Mouse (Mus musculus) spleen, adult 2 months (tissue): ENCODE data around the gene Gzmm. TPM values are rescaled to one million over a fixed set of nuclear protein-coding genes. Genes with fewer than 3 reads are reported as not detected.

Experiments used
- DNase-seq, 2 experiments: peaks; one replicate each; pipeline versions ENCODE4 v3.0.0 to v3.0.0-alpha.2; 2012 to 2021; ENCODE audit warnings: low spot score in 2 of 2, low read depth in 1 of 2
- H3K27ac ChIP-seq: fragments of 200-500 bp; 2 replicates; pipeline ENCODE4 v1.5.1; 2012; ENCODE audit warnings: low read length, inconsistent platforms; ENCODE audit not compliant: insufficient read depth
- H3K27me3 ChIP-seq: fragments of 200-500 bp; 2 replicates; pipeline ENCODE4 v1.6.1; 2012; ENCODE audit warnings: mild to moderate bottlenecking, moderate library complexity, low read length, inconsistent platforms; ENCODE audit not compliant: control insufficient read depth, insufficient read depth
- H3K36me3 ChIP-seq: fragments of 200-500 bp; 2 replicates; pipeline ENCODE4 v1.6.1; 2012; ENCODE audit warnings: mild to moderate bottlenecking, low read length, inconsistent platforms; ENCODE audit not compliant: control insufficient read depth, insufficient read depth
- H3K4me1 ChIP-seq: fragments of 200-500 bp; 2 replicates; pipeline ENCODE4 v1.6.1; 2011; ENCODE audit warnings: inconsistent platforms; ENCODE audit not compliant: control insufficient read depth, insufficient read depth, insufficient read length
- H3K4me3 ChIP-seq: fragments of 200-500 bp; 2 replicates; pipeline ENCODE4 v1.5.1; 2011; ENCODE audit warnings: mild to moderate bottlenecking, inconsistent platforms; ENCODE audit not compliant: insufficient read depth, insufficient read length; ENCODE audit errors: extremely low read depth
- CTCF ChIP-seq: fragments of 200-500 bp; IDR thresholded peaks from 2 replicates; pipeline ENCODE4 v1.5.1; 2011; ENCODE audit warnings: mild to moderate bottlenecking, inconsistent platforms; ENCODE audit not compliant: insufficient read depth, insufficient read length, insufficient replicate concordance; ENCODE audit errors: extremely low read depth
- POLR2A ChIP-seq: fragments of 200-500 bp; IDR thresholded peaks from 2 replicates; pipeline ENCODE4 v1.6.1; 2011; ENCODE audit warnings: low read depth, low read length, inconsistent platforms
- WGBS: fragments of 180-500 bp; shearing (Covaris S2); methylation state at CpG from one replicate; pipeline ENCODE4 v1.1.7; 2018; 5-methylcytosine and 5-hydroxymethylcytosine counted together
- polyA plus RNA-seq: library from polyadenylated mRNA; depleted of rRNA; stranded (reverse); fragments of >200 nt; gene quantifications from 2 replicates; pipeline ENCODE4 v1.2.3, GENCODE M21; 2012

Gene Gzmm
- polyA plus RNA-seq, 1 experiment, result 1.8 TPM

GRCm38 (mm10) chr10:79684770-79685600 is 3.8 kb upstream of the Gzmm start:
- 95% methylated on average over 25 of the region's 25 CpGs for WGBS
- DNase-seq, result no peak
- no peak for TF ChIP-seq CTCF
- TF ChIP-seq POLR2A, result no peak
- no peaks in the 10 kb centered on the region for H3K27me3 ChIP-seq
- H3K27ac ChIP-seq, result no peak overlapping the region
- peaks cover 31% of the 10 kb centered on the region for H3K36me3 ChIP-seq
- H3K4me1 ChIP-seq, result peaks cover 15% of the 10 kb centered on the region; the same call in 1 of the 2 replicates
- no peak overlapping the region for H3K4me3 ChIP-seq

- Histone ChIP-seq H3K36me3 (peaks cover 31% of the 10 kb centered on the region), H3K4me1 (peaks cover 12% of the 10 kb centered on the region; the same call in 1 of the 2 replicates), H3K27ac (no peak overlapping the region), H3K27me3 (no peaks in the 10 kb centered on the region), H3K4me3 (no peak overlapping the region)
- TF ChIP-seq CTCF (no peak), POLR2A (no peak)
- no peak for DNase-seq
- WGBS, result 96% methylated on average over 2 of the region's 2 CpGs
These were observed 2.6 kb upstream of the Gzmm start for GRCm38 (mm10) chr10:79686219-79686618.

- no peak for TF ChIP-seq CTCF
- TF ChIP-seq POLR2A, result no peak
- WGBS, result 96% methylated on average over 1 of the region's 1 CpGs
- DNase-seq, result no peak
- H3K27me3 ChIP-seq, result no peaks in the 10 kb centered on the region
- H3K4me3 ChIP-seq, result no peak overlapping the region
- H3K36me3 ChIP-seq, result peaks cover 31% of the 10 kb centered on the region
- H3K27ac ChIP-seq, result no peak overlapping the region
- H3K4me1 ChIP-seq, result peaks cover 11% of the 10 kb centered on the region; the same call in 1 of the 2 replicates
These were observed 2.1 kb upstream of the Gzmm start for GRCm38 (mm10) chr10:79686691-79687090.

GRCm38 (mm10) chr10:79687513-79687912 is 1.3 kb upstream of the Gzmm start:
- no peak overlapping the region for H3K4me3 ChIP-seq
- H3K27ac ChIP-seq, result no peak overlapping the region
- peaks cover 31% of the 10 kb centered on the region for H3K36me3 ChIP-seq
- TF ChIP-seq POLR2A, result no peak
- TF ChIP-seq CTCF, result no peak
- WGBS, result 95% methylated on average over 6 of the region's 6 CpGs
- H3K27me3 ChIP-seq, result no peaks in the 10 kb centered on the region
- peaks cover 11% of the 10 kb centered on the region; the same call in 1 of the 2 replicates for H3K4me1 ChIP-seq
- DNase-seq, result no peak

DNA sequence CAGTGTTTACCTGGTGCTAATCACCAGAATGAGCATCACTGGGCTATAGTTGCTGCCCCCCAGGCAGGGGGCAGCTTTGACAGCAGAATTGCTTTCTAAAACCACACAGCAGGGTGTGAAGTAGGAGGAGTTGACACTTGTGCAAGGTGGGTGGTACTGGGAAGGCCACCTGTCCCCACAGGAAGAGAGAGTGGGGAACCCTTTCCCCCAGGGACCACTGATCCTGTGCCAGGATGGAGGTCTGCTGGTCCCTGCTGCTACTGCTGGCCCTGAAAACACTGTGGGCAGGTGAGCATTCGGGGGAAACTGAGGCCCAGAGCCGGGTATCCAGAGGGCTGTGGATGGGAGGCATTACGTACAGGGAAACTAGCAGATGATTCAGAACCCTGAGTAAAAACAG is 358 bp downstream of the Gzmm start:
- no peak for TF ChIP-seq POLR2A
- no peak for TF ChIP-seq CTCF
- Histone ChIP-seq H3K27ac (no peak overlapping the region), H3K27me3 (no peaks in the 10 kb centered on the region), H3K36me3 (peaks cover 31% of the 10 kb centered on the region), H3K4me1 (no peaks in the 10 kb centered on the region), H3K4me3 (no peak overlapping the region)
- WGBS, result 88% methylated on average over 3 of the region's 3 CpGs
- DNase-seq, result no peak

DNA sequence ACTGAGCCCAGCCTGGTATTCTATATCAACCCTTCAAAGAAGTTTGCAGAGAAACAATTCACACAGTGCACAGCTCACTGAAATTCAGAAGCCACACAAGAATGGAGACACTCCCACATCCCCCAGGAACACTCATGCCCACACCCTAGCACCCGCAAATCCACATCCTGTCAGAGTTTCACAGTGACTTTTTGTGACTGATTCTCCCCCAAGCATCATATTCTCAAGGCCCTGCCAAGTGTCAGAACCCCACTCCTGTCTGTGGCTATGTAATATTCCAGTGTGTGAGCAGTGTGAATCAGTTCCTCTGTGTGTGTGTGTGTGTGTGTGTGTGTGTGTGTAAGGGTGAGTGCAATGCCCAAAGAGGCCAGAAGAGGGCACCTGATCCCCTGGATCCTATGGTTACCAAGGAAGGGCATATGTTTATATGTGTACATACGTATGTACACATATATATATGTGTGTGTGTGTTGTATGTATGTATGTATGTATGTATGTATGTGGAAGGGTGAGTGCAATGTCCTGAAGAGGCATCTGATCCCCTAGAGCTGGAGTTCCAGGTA is 3.2 kb downstream of the Gzmm start:
- WGBS, result 91% methylated on average over 2 of the region's 2 CpGs
- no peaks in the 10 kb centered on the region for H3K4me1 ChIP-seq
- no peak overlapping the region for H3K27ac ChIP-seq
- H3K27me3 ChIP-seq, result no peaks in the 10 kb centered on the region
- no peak for DNase-seq
- no peak for TF ChIP-seq CTCF
- no peak for TF ChIP-seq POLR2A
- no peak overlapping the region for H3K4me3 ChIP-seq
- peaks cover 12% of the 10 kb centered on the region for H3K36me3 ChIP-seq
